Mouse (Mus musculus): ENCODE measurements around the gene Ly6g6d. TPM values are rescaled to one million over a fixed set of nuclear protein-coding genes. Genes with fewer than 3 reads are reported as not detected.

Ly6g6d gene
- polyA plus RNA-seq (2015; fragmentation: Illumina TruSeq; extraction: RNeasy Lipid Tissue Mini Kit (QIAGEN cat#74804); ENCODE audit: insufficient read depth, low read depth, low replicate concordance): not detected

GRCm38 (mm10) chr17:35077786-35078233, at the start of gene Ly6g6d:
TSS of gene Ly6g6d (minus strand) at chr17:35078065.

GRCm38 (mm10) chr17:35126206-35126611, 48.3 kb upstream of the Ly6g6d start, which contains the start of gene D17H6S53E:
TSS of gene D17H6S53E (plus strand) at chr17:35126373.

GRCm38 (mm10) chr17:35121871-35122303, 44.0 kb upstream of the Ly6g6d start, which contains the start of gene Csnk2b:
TSS of gene Csnk2b (minus strand) at chr17:35122053.

GRCm38 (mm10) chr17:35121143-35121799, 43.4 kb upstream of the Ly6g6d start, which contains the start of gene Gpank1:
TSS of gene Gpank1 (plus strand) at chr17:35121455.

GRCm38 (mm10) chr17:35115046-35116019, 37.5 kb upstream of the Ly6g6d start, which contains the start of gene Ly6g5b:
TSS of gene Ly6g5b (minus strand) at chr17:35115428.

GRCm38 (mm10) chr17:35108097-35108496, 30.2 kb upstream of the Ly6g6d start, which contains the start of gene Ly6g5c:
TSS of gene Ly6g5c (plus strand) at chr17:35108279.

GRCm38 (mm10) chr17:35088825-35089644, 11.2 kb upstream of the Ly6g6d start, which contains the start of gene Abhd16a:
TSS of gene Abhd16a (plus strand) at chr17:35089263.

GRCm38 (mm10) chr17:35085208-35085865, 7.5 kb upstream of the Ly6g6d start, which contains the start of gene Ly6g6f:
TSS of gene Ly6g6f (minus strand) at chr17:35085610.

GRCm38 (mm10) chr17:35076507-35077176, 1.2 kb downstream of the Ly6g6d start, which contains the start of gene Ly6g6e:
TSS of gene Ly6g6e (plus strand) at chr17:35076902.

GRCm38 (mm10) chr17:35066084-35066483, 11.8 kb downstream of the Ly6g6d start, which contains the start of gene Mpig6b:
TSS of gene Mpig6b (minus strand) at chr17:35066184.

GRCm38 (mm10) chr17:35064951-35065947, 12.6 kb downstream of the Ly6g6d start, which contains the start of gene Ly6g6c:
TSS of gene Ly6g6c (plus strand) at chr17:35065388.

GRCm38 (mm10) chr17:35058911-35059892, 18.7 kb downstream of the Ly6g6d start, which contains the start of gene Ddah2:
TSS of gene Ddah2 (plus strand) at chr17:35059035.

GRCm38 (mm10) chr17:35049561-35050016, 28.3 kb downstream of the Ly6g6d start, which contains the start of gene Clic1:
TSS of gene Clic1 (plus strand) at chr17:35049966.

GRCm38 (mm10) chr17:35046681-35047455, 31.0 kb downstream of the Ly6g6d start, which contains the start of gene Msh5:
TSS of gene Msh5 (minus strand) at chr17:35046745.

GRCm38 (mm10) chr17:35027277-35028068, 50.4 kb downstream of the Ly6g6d start, which contains the start of gene Sapcd1:
TSS of gene Sapcd1 (minus strand) at chr17:35028016.

All from pancreas, adult 10 weeks (tissue).